ENCODE assay signal across 8 mouse cellular contexts in the genomic region with DNA sequence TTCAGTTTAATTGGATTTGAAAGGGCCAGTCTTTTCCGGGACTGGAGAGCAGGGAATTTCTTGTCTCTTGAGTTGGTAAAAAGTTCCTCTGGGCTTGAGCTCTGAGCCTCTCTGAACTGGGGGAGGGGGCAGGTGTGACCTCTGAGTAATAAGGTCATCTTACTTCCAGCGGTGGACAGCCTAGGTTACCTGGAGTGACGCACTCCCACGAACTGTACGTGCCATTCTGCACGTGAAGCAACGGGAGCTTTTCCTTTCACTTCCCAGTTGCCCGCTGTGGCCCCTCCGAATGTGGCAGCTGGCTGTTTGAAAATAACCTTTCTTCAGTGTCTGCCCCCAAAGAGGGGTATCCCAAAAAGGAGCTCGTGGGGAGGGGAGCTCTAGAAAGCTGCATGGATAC. TPM values are rescaled to one million over a fixed set of nuclear protein-coding genes. Genes with fewer than 3 reads are reported as not detected.
DNase-seq lines count a peak whose midpoint lies in the region; ATAC-seq and TF ChIP-seq lines count a peak whose summit lies in the region.

No protein-coding gene starts in this region.

- no peak for ATAC-seq in hindbrain, embryonic 13.5 days (ENCODE audit: low FRiP score)
- no peak for ATAC-seq in hindbrain, postnatal 0 days
- no peak for ATAC-seq in midbrain, embryonic 16.5 days

- H3K27ac ChIP-seq in hindbrain, embryonic 10.5 days = no peak overlapping the region
- H3K27ac ChIP-seq in hindbrain, embryonic 13.5 days = no peak overlapping the region
- no peak overlapping the region for H3K27ac ChIP-seq in hindbrain, postnatal 0 days
- H3K27ac ChIP-seq in midbrain, embryonic 16.5 days (ENCODE audit: low read length) = no peak overlapping the region

- no peaks in the 10 kb centered on the region for H3K9me3 ChIP-seq in hindbrain, embryonic 10.5 days
- no peaks in the 10 kb centered on the region for H3K9me3 ChIP-seq in hindbrain, embryonic 13.5 days
- H3K9me3 ChIP-seq in hindbrain, postnatal 0 days (ENCODE audit: low read length) = no peaks in the 10 kb centered on the region
- H3K9me3 ChIP-seq in midbrain, embryonic 16.5 days (replicated peaks; ENCODE audit: control insufficient read depth, low read length, poor library complexity, severe bottlenecking) = no peaks in the 10 kb centered on the region

- WGBS in hindbrain, embryonic 10.5 days = 1% methylated on average over 10 of the region's 10 CpGs
- WGBS in hindbrain, embryonic 13.5 days = 1% methylated on average over 10 of the region's 10 CpGs
- WGBS in hindbrain, postnatal 0 days = 4% methylated on average over 10 of the region's 10 CpGs
- under 1% methylated on average over 10 of the region's 10 CpGs for WGBS in midbrain, embryonic 16.5 days

- no peak overlapping the region for H3K4me2 ChIP-seq in hindbrain, embryonic 13.5 days
- H3K4me2 ChIP-seq in hindbrain, postnatal 0 days (ENCODE audit: low read depth, low read length) = peak overlapping the region; percentile 41
- peak overlapping the region; percentile 28 for H3K4me2 ChIP-seq in midbrain, embryonic 16.5 days (ENCODE audit: low read length)

- H3K9ac ChIP-seq in hindbrain, embryonic 13.5 days = no peak overlapping the region
- no peak overlapping the region for H3K9ac ChIP-seq in hindbrain, postnatal 0 days (replicated peaks; ENCODE audit: low read length)
- H3K9ac ChIP-seq in midbrain, embryonic 16.5 days (ENCODE audit: low read depth, low read length) = no peak overlapping the region

- H3K4me3 ChIP-seq in hindbrain, embryonic 10.5 days = peak overlapping the region; percentile 11; the same call in 1 of the 2 replicates
- H3K4me3 ChIP-seq in hindbrain, embryonic 13.5 days = no peak overlapping the region
- H3K4me3 ChIP-seq in hindbrain, postnatal 0 days (ENCODE audit: low read length) = no peak overlapping the region
- no peak overlapping the region for H3K4me3 ChIP-seq in midbrain, embryonic 16.5 days (ENCODE audit: low read depth, low read length)

- no peak for DNase-seq in hindbrain, embryonic 10.5 days (ENCODE audit: low spot score)
- peak; percentile 95 for DNase-seq in ZHBTc4 (ENCODE audit: low read depth, low spot score)
- DNase-seq in hindbrain, postnatal 0 days (ENCODE audit: low spot score) = no peak
- no peak for DNase-seq in adrenal gland, adult 18-20 months (ENCODE audit: low spot score in 2 of 2)
- no peak for DNase-seq in cerebellum, adult 18-20 months
- DNase-seq in left cerebral cortex, adult 8-10 months (ENCODE audit: low spot score in 2 of 2) = no peak

- TF ChIP-seq CTCF in hindbrain, postnatal 0 days (IDR thresholded peaks at IDR 0.05; ENCODE audit: low read depth) = no peak

- H3K4me1 ChIP-seq in hindbrain, embryonic 10.5 days (replicated peaks) = peaks cover 48% of the 10 kb centered on the region
- H3K4me1 ChIP-seq in hindbrain, embryonic 13.5 days (replicated peaks) = peaks cover 28% of the 10 kb centered on the region
- H3K4me1 ChIP-seq in hindbrain, postnatal 0 days (ENCODE audit: insufficient read depth, low read length) = peaks cover 6% of the 10 kb centered on the region
- peaks cover 25% of the 10 kb centered on the region for H3K4me1 ChIP-seq in midbrain, embryonic 16.5 days (ENCODE audit: control insufficient read depth, insufficient read depth, low read length)

- H3K27me3 ChIP-seq in hindbrain, embryonic 10.5 days (ENCODE audit: insufficient read depth, poor library complexity, severe bottlenecking) = peaks cover 56% of the 10 kb centered on the region
- peaks cover 64% of the 10 kb centered on the region for H3K27me3 ChIP-seq in hindbrain, embryonic 13.5 days
- H3K27me3 ChIP-seq in hindbrain, postnatal 0 days (ENCODE audit: insufficient read depth, low read length) = peaks cover 9% of the 10 kb centered on the region; the same call in 1 of the 2 replicates
- H3K27me3 ChIP-seq in midbrain, embryonic 16.5 days (ENCODE audit: control insufficient read depth, insufficient read depth, low read depth, low read length) = peaks cover 35% of the 10 kb centered on the region

- H3K36me3 ChIP-seq in hindbrain, embryonic 10.5 days = no peaks in the 10 kb centered on the region
- H3K36me3 ChIP-seq in hindbrain, embryonic 13.5 days = no peaks in the 10 kb centered on the region
- H3K36me3 ChIP-seq in hindbrain, postnatal 0 days (ENCODE audit: insufficient read depth, low read length) = no peaks in the 10 kb centered on the region
- H3K36me3 ChIP-seq in midbrain, embryonic 16.5 days (ENCODE audit: control insufficient read depth, insufficient read depth, low read length) = no peaks in the 10 kb centered on the region

RNA-seq across cellular contexts. Expression of a gene that starts 1.8 kb away (rescaled TPM):
- polyA plus RNA-seq in hindbrain, embryonic 10.5 days (2016; fragmentation: Nextera tagmentation; extraction: Ambion mirVana) = 12.0 and 14.8 TPM in 2 replicates
- 2.0 and 2.8 TPM in 2 replicates for polyA plus RNA-seq in hindbrain, embryonic 13.5 days (2015; fragmentation: Nextera tagmentation; extraction: Ambion mirVana)
- total RNA-seq in hindbrain, postnatal 0 days (2014; rRNA removed) = 4.3 and 6.5 TPM in 2 replicates
- polyA plus RNA-seq in hindbrain, postnatal 0 days (2015; fragmentation: Nextera tagmentation; extraction: Ambion mirVana) = 5.1 and 6.3 TPM in 2 replicates
- 1.8 and 2.4 TPM in 2 replicates for polyA plus RNA-seq in midbrain, embryonic 16.5 days (2015; fragmentation: Nextera tagmentation; extraction: Ambion mirVana)
- total RNA-seq in adrenal gland, adult 18-20 months (2021) = 10 to 100 TPM; 11.0 to 12.2 TPM
- 1 to 10 TPM; 1.5 to 4.6 (median 2.6) TPM for total RNA-seq in left cerebral cortex, adult 8-10 months (2022)
